ENCODE assay signal across 8 mouse cellular contexts in genomic region chr3:115815168-115815567, GRCm38 (mm10).
DNase-seq lines count a peak whose midpoint lies in the region; ATAC-seq lines count a peak whose summit lies in the region.

No protein-coding gene starts in this region.

- no peak overlapping the region for H3K4me2 ChIP-seq in kidney, embryonic 15.5 days

- no peak overlapping the region for H3K9ac ChIP-seq in kidney, embryonic 15.5 days

- H3K27me3 ChIP-seq in kidney, embryonic 15.5 days: no peaks in the 10 kb centered on the region

- ATAC-seq in erythroid progenitor cell, adult 5-6 weeks (replicated peaks; ENCODE audit: low FRiP score, poor library complexity, severe bottlenecking): 0 out of 2 replicates have a peak, but pooled peaks have one; percentile 32
- ATAC-seq in kidney, embryonic 15.5 days (replicated peaks; ENCODE audit: low FRiP score): no peak
- peak; percentile 7; the same call in 1 of the 2 replicates for ATAC-seq in megakaryocyte, adult 5-6 weeks (ENCODE audit: poor library complexity, severe bottlenecking)

- H3K9me3 ChIP-seq in kidney, embryonic 15.5 days (replicated peaks): no peaks in the 10 kb centered on the region

- no peak overlapping the region for H3K4me3 ChIP-seq in kidney, embryonic 15.5 days (replicated peaks)

- H3K36me3 ChIP-seq in kidney, embryonic 15.5 days: no peaks in the 10 kb centered on the region

- WGBS in kidney, embryonic 15.5 days: 59% methylated on average over 4 of the region's 4 CpGs

- peak overlapping the region; percentile 81 for H3K27ac ChIP-seq in kidney, embryonic 15.5 days

- DNase-seq in embryo, embryonic 10 days (ENCODE audit: low spot score): peak; percentile 16
- DNase-seq in embryo, embryonic 11 days: no peak
- no peak for DNase-seq in layer of hippocampus, adult 9-10 months (ENCODE audit: low spot score)
- no peak for DNase-seq in layer of hippocampus, postnatal 36 days
- no peak for DNase-seq in T-cell, adult 2 months (ENCODE audit: low spot score)

- H3K4me1 ChIP-seq in kidney, embryonic 15.5 days: peaks cover 12% of the 10 kb centered on the region
